Mouse (Mus musculus) hindbrain, embryonic 14.5 days (tissue): ENCODE results near the gene Tmem248. TPM values are rescaled to one million over a fixed set of nuclear protein-coding genes. Genes with fewer than 3 reads are reported as not detected.
"Not testable (repeated sequence)": the region's sequence is repeated elsewhere in the genome, so short reads cannot be mapped to it uniquely, and the experiment has no call there.

Experiments used
- ATAC-seq: fragments of 200-750 bp; cut with Nextera tagmentation; 2 replicates; pipeline ENCODE4 v1.8.0; 2017; ENCODE audit warnings: moderate number of reproducible peaks, mild to moderate bottlenecking, moderate TSS enrichment, moderate library complexity; ENCODE audit not compliant: low FRiP score
- DNase-seq: peaks from one replicate; pipeline ENCODE4 v3.0.0-alpha.2; 2015; ENCODE audit warnings: low spot score
- H3K27ac ChIP-seq: fragments of 300-500 bp; sonication (generic); 2 replicates; pipeline ENCODE4 v1.5.1; 2014; ENCODE audit warnings: mild to moderate bottlenecking, moderate library complexity
- H3K27me3 ChIP-seq: fragments of 300-500 bp; sonication (generic); 2 replicates; pipeline ENCODE4 v1.6.1; 2014; ENCODE audit warnings: mild to moderate bottlenecking, low read length, mixed read lengths; ENCODE audit not compliant: control insufficient read depth, insufficient read depth
- H3K36me3 ChIP-seq: fragments of 300-500 bp; sonication (generic); replicated peaks from 2 replicates; pipeline ENCODE4 v1.6.1; 2014; ENCODE audit not compliant: control insufficient read depth, insufficient read depth
- H3K4me1 ChIP-seq: fragments of 300-500 bp; sonication (generic); replicated peaks from 2 replicates; pipeline ENCODE4 v1.6.1; 2014; ENCODE audit warnings: antibody characterized with exemption, low read length, mixed read lengths; ENCODE audit not compliant: control insufficient read depth, insufficient read depth
- H3K4me2 ChIP-seq: fragments of 300-500 bp; sonication (generic); replicated peaks from 2 replicates; pipeline ENCODE4 v1.6.1; 2014; ENCODE audit warnings: mild to moderate bottlenecking, moderate library complexity
- H3K4me3 ChIP-seq: fragments of 300-500 bp; sonication (generic); replicated peaks from 2 replicates; pipeline ENCODE4 v1.5.1; 2014; ENCODE audit warnings: mild to moderate bottlenecking, low read length
- H3K9ac ChIP-seq: fragments of 300-500 bp; sonication (generic); 2 replicates; pipeline ENCODE4 v1.6.1; 2014
- H3K9me3 ChIP-seq: fragments of 300-500 bp; sonication (generic); 2 replicates; pipeline ENCODE4 v1.6.1; 2016; ENCODE audit warnings: low read length; ENCODE audit not compliant: control insufficient read depth
- WGBS: fragments of 180-500 bp; shearing (Covaris S2); extraction: QIAGEN DNeasy Blood & Tissue Kit; methylation state at CpG from one replicate; pipeline ENCODE4 v1.1.7; 2014; 5-methylcytosine and 5-hydroxymethylcytosine counted together
- polyA plus RNA-seq: library from polyadenylated mRNA; unstranded; fragments of >200 nt; fragmentation: Nextera tagmentation; extraction: Ambion mirVana; gene quantifications from 2 replicates; pipeline ENCODE4 v1.2.1, GENCODE M21; 2014

The Tmem248 gene
- polyA plus RNA-seq, 1 experiment from 2014 or later = 31.3 TPM

- Histone ChIP-seq H3K4me2 (no peak overlapping the region), H3K4me3 (no peak overlapping the region), H3K9ac (no peak overlapping the region), H3K27ac (no peak overlapping the region), H3K27me3 (no peaks in the 10 kb centered on the region), H3K9me3 (no peaks in the 10 kb centered on the region), H3K4me1 (no peaks in the 10 kb centered on the region), H3K36me3 (peaks cover 96% of the 10 kb centered on the region)
- WGBS = 97% methylated on average over 2 of the region's 2 CpGs
- DNase-seq (no peak), ATAC-seq (no peak)
These were observed 23.0 kb downstream of the Tmem248 start for GRCm38 (mm10) chr5:130239856-130240255.

GRCm38 (mm10) chr5:130241426-130241825, 24.5 kb downstream of the Tmem248 start:
- peaks cover 96% of the 10 kb centered on the region for H3K36me3 ChIP-seq
- WGBS = 93% methylated on average over 12 of the region's 12 CpGs

DNA sequence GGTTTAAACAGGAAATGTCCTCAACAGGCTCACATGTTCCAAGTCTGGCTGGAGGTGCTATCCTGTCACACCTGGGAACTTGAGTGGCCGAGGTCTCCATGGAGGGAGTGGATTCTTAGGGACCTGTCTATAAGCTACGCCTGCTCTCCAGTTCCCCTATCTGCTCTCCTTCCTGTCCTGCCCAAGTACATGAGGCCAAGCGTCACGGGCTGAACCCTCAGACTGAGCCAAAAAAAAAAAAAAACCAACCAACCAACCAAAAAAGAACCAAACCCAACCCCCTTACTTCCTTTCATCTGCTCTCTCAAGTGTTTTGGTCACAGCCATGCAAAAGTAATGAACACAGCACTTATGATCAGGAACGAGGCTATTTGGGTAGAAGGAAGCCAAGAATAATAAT, 30.9 kb downstream of the Tmem248 start:
- Histone ChIP-seq H3K27ac (no peak overlapping the region), H3K4me1 (no peaks in the 10 kb centered on the region), H3K9me3 (no peaks in the 10 kb centered on the region), H3K4me2 (no peak overlapping the region), H3K9ac (no peak overlapping the region), H3K36me3 (peaks cover 98% of the 10 kb centered on the region), H3K27me3 (no peaks in the 10 kb centered on the region), H3K4me3 (no peak overlapping the region)
- 86% methylated on average over 5 of the region's 5 CpGs for WGBS
- DNase-seq = no peak
- no peak for ATAC-seq

More at GRCm38 (mm10) chr5:130241426-130241825, 24.5 kb downstream of the Tmem248 start:
- H3K4me2 ChIP-seq = no peak overlapping the region
- no peaks in the 10 kb centered on the region for H3K4me1 ChIP-seq
- H3K27me3 ChIP-seq = no peaks in the 10 kb centered on the region
- no peak for ATAC-seq
- no peak overlapping the region for H3K27ac ChIP-seq
- H3K4me3 ChIP-seq = no peak overlapping the region
- H3K9ac ChIP-seq = no peak overlapping the region
- DNase-seq = no peak
- H3K9me3 ChIP-seq = no peaks in the 10 kb centered on the region

DNA sequence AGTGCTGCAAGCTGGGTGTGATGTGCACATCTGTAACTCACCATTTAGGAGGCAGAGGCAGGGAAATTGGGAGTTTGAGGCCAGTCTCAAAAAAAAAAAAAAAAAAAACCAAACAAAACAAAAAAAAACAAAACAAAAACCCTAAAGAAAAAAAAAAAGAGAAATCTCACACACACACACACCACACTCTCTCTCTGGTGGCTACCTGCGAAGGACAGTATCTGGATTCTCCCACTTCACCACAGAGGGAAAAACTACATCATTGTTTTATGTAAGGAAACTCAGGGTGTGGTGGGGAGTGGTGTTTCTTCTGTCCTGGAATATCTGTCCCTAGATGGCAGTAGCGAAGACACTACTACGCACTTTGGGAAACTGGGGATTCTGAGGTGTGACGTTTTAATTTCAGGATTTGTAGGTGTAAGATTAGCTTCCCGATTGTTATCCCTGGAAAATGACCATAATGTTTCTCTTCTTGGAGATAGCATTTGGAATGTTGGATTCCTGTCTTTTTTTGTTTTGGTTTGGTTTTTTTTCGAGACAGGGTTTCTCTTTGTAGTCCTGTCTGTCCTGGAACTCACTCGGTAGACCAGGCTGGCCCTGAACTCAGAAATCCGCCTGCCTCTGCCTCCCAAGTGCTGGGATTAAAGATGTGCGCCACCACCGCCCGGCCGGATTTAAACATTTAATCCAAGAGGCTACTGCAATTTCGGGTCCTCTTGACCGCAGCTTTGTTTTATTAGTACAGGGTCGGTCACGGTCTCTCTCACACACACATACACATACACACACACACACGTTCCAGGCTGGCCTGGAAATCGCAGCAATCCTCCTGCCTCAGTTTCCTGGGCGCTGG, 37.5 kb downstream of the Tmem248 start:
- Histone ChIP-seq H3K9ac (peak overlapping the region; percentile 92), H3K36me3 (peaks cover 44% of the 10 kb centered on the region), H3K4me1 (peaks cover 23% of the 10 kb centered on the region), H3K4me2 (peak overlapping the region; percentile 71), H3K4me3 (peak overlapping the region; percentile 77), H3K9me3 (no peaks in the 10 kb centered on the region), H3K27ac (peak overlapping the region; percentile 78), H3K27me3 (no peaks in the 10 kb centered on the region)
- WGBS = 21% methylated on average over 19 of the region's 19 CpGs
- ATAC-seq (no peak), DNase-seq (peak; percentile 59)

GRCm38 (mm10) chr5:130255017-130255720, 38.3 kb downstream of the Tmem248 start, which contains the start of the genes Sbds and Tyw1:
Gene Sbds, minus strand, starts transcription at chr5:130255530.
Gene Tyw1, plus strand, starts transcription at chr5:130255619.
- Histone ChIP-seq H3K4me2 (peak within 1 kb of the TSS; percentile 71), H3K4me1 (peaks cover 23% of the 10 kb centered on the region), H3K9me3 (no peaks in the 10 kb centered on the region), H3K9ac (peak within 1 kb of the TSS; percentile 92), H3K36me3 (peaks cover 41% of the 10 kb centered on the region), H3K27ac (peak within 1 kb of the TSS; percentile 78), H3K4me3 (peak within 1 kb of the TSS; percentile 77), H3K27me3 (no peaks in the 10 kb centered on the region)
- under 1% methylated on average over 52 of the region's 52 CpGs for whole genome bisulfite sequencing
- peak; percentile 92 for ATAC-seq
- DNase-seq = peak; percentile 100

DNA sequence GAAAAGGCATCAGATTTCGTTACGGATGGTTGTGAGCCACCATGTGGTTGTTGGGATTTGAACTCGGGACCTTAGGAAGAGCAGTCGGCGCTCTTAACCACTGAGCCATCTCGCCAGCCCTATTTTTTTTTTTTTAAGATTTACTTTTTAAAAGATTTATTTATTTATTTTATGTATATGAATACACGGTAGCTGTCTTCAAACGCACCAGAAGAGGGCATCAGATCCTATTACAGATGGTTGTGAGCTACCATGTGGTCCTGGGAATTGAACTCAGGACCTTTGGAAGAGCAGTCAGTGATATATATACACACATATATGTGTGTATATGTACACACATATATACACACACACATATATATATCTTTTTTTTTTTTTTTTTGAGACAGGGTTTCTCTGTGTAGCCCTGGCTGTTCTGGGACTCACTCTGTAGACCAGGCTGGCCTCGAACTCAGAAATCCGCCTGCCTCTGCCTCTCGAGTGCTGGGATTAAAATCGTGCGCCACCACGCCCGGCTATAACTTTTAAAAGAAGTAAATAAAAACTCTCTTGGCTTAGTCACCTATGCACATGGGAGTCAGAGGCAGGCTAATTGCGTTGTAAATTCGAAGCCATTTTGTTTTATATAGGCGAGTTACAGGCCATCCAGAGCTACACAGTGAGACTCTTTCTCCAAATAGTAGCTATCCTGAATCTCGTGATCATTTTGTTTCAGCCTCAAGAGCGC, 39.1 kb downstream of the Tmem248 start:
- peaks cover 33% of the 10 kb centered on the region for H3K36me3 ChIP-seq
- H3K9ac ChIP-seq, DNase-seq, H3K27ac ChIP-seq, ATAC-seq, H3K27me3 ChIP-seq, H3K9me3 ChIP-seq: not testable (repeated sequence)
- WGBS = 34% methylated on average over 20 of the region's 20 CpGs
- H3K4me2 ChIP-seq = peak overlapping the region; percentile 71
- peaks cover 23% of the 10 kb centered on the region for H3K4me1 ChIP-seq
- H3K4me3 ChIP-seq = peak overlapping the region; percentile 77

DNA sequence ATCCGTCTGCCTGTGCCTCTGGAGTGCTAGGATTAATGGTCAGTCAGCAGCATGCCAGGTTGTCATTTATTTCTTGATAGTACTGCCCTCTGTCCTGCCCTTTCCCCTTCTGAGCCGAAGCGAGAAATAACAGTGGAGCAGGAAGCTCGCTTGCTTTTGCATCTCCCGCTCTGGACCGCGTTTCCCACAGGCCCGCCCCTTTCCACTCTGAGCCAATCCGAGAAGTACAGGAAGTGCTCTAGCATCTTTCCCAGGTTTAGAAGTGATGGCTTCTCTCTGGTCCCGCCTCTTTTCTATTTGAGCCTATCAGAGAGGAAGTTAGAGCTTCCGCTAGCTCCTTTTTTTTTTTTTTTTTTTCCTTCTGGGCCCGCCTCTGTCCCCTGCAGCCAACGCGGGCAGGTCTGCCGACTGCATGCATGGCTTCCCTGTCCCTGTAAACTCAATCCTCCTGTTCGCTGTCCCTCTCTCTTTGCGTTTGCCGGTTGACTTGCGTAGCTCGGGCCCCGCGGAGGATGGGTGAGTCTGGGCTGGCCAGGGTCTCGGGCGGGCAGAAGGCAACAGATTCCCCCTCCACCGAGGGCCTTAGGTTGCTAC, 39.9 kb downstream of the Tmem248 start:
- peak; percentile 91 for DNase-seq
- Histone ChIP-seq H3K9me3 (no peaks in the 10 kb centered on the region), H3K4me3 (peak overlapping the region; percentile 60), H3K27me3 (no peaks in the 10 kb centered on the region), H3K4me2 (peak overlapping the region; percentile 71), H3K27ac (peak overlapping the region; percentile 71), H3K4me1 (peaks cover 23% of the 10 kb centered on the region), H3K36me3 (peaks cover 25% of the 10 kb centered on the region), H3K9ac (peak overlapping the region; percentile 72)
- ATAC-seq = peak; percentile 96
- WGBS = 0% methylated on average over 25 of the region's 25 CpGs

DNA sequence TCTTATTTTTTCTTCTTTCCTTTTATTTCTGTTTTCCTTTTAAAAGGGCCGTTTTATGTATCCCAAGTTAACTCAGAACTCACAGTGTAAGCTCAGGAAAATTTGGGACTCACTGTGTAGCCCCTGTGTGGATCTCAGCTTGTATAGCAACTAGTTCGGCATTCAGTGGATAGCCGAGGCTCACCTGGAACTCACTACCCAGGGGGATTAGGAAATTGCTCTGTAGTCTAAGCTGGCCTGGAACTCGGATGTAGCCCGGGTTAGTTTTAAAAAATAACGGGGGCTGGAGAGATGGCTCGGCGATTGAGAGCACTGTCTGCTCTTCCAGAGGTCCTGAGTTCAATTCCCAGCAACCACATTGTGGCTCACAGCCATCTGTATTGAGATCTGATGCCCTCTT, 40.4 kb downstream of the Tmem248 start:
- Histone ChIP-seq H3K4me3 (peak overlapping the region; percentile 60), H3K27me3 (no peaks in the 10 kb centered on the region), H3K36me3 (peaks cover 22% of the 10 kb centered on the region), H3K9ac (peak overlapping the region; percentile 72), H3K27ac (peak overlapping the region; percentile 71), H3K9me3 (no peaks in the 10 kb centered on the region), H3K4me2 (peak overlapping the region; percentile 62), H3K4me1 (peaks cover 23% of the 10 kb centered on the region)
- ATAC-seq = no peak
- WGBS = 12% methylated on average over 8 of the region's 8 CpGs
- DNase-seq = no peak
